Mouse (Mus musculus) gastrocnemius, postnatal 14 days (tissue): ENCODE data around the gene Ttc34. TPM values are rescaled to one million over a fixed set of nuclear protein-coding genes. Genes with fewer than 3 reads are reported as not detected.

Experiments used
- DNase-seq: peaks from one replicate; pipeline ENCODE4 v3.0.0; 2021; ENCODE audit warnings: mixed read lengths
- intact Hi-C: fragments of 180-260 bp; cut with DNase I; formaldehyde crosslinking; loops from one replicate; pipeline ENCODE4 v1.15.1; 2025; ENCODE audit warnings: low total_unique reads
- total RNA-seq, 2 experiments: library from RNA; stranded (reverse); gene quantifications; 2 replicates each; pipeline ENCODE4 v1.2.3; 2021

Gene Ttc34
- total RNA-seq, 2 experiments from 2014 or later, result not detected

GRCm38 (mm10) chr4:154855721-154856479, 18.6 kb downstream of the Ttc34 start:
- peak; percentile 79 for DNase-seq
- intact Hi-C loops, result no loop called here

GRCm38 (mm10) chr4:154856480-154856837, 19.2 kb downstream of the Ttc34 start:
- DNase-seq, result no peak
- intact Hi-C loops, result no loop called here

- no peak for DNase-seq
- intact Hi-C loops, result no loop called here
These were observed 19.6 kb downstream of the Ttc34 start for GRCm38 (mm10) chr4:154856882-154857281.

- intact Hi-C loops, result no loop called here
- DNase-seq, result no peak
These were observed 20.3 kb downstream of the Ttc34 start for GRCm38 (mm10) chr4:154857366-154858240.

- no peak for DNase-seq
- intact Hi-C loops, result no loop called here
These were observed 21.3 kb downstream of the Ttc34 start for GRCm38 (mm10) chr4:154858601-154859000.

GRCm38 (mm10) chr4:154861967-154862366, 24.7 kb downstream of the Ttc34 start:
- no peak for DNase-seq
- intact Hi-C loops, result no loop called here

- DNase-seq, result no peak
- intact Hi-C loops, result no loop called here
These were observed 26.2 kb downstream of the Ttc34 start for GRCm38 (mm10) chr4:154863436-154863935.

- peak; percentile 91 for DNase-seq
- intact Hi-C loops, result no loop called here
These were observed 27.1 kb downstream of the Ttc34 start for GRCm38 (mm10) chr4:154864271-154864771.

GRCm38 (mm10) chr4:154864961-154865760, 27.9 kb downstream of the Ttc34 start:
- DNase-seq, result no peak
- intact Hi-C loops, result no loop called here

- intact Hi-C loops, result no loop called here
These were observed 29.1 kb downstream of the Ttc34 start for GRCm38 (mm10) chr4:154866391-154866790.

GRCm38 (mm10) chr4:154867257-154867656, 30.0 kb downstream of the Ttc34 start:
- DNase-seq, result no peak
- intact Hi-C loops, result no loop called here

More at GRCm38 (mm10) chr4:154866391-154866790, 29.1 kb downstream of the Ttc34 start:
- DNase-seq, result no peak

- DNase-seq, result no peak
- intact Hi-C loops, result no loop called here
These were observed 32.2 kb downstream of the Ttc34 start, which contains the start of gene Mmel1 for GRCm38 (mm10) chr4:154869440-154869839. Gene Mmel1, plus strand, starts transcription at chr4:154869585.

GRCm38 (mm10) chr4:154870721-154871120, 33.5 kb downstream of the Ttc34 start:
- intact Hi-C loops, result loop anchor here (5.0 to 10.0 kb wide), 2 partner anchors 74 to 192 kb away; no protein-coding TSS in a partner anchor
- DNase-seq, result no peak

- intact Hi-C loops, result loop anchor here (5.0 to 10.0 kb wide), 2 partner anchors 73 to 190 kb away; no protein-coding TSS in a partner anchor
- no peak for DNase-seq
These were observed 34.5 kb downstream of the Ttc34 start for GRCm38 (mm10) chr4:154871757-154872251.

- no peak for DNase-seq
- intact Hi-C loops, result loop anchor here (5.0 to 10.0 kb wide), 2 partner anchors 72 to 189 kb away; no protein-coding TSS in a partner anchor
These were observed 35.9 kb downstream of the Ttc34 start for GRCm38 (mm10) chr4:154873186-154873585.

GRCm38 (mm10) chr4:154877864-154878548, 40.7 kb downstream of the Ttc34 start:
- peak; percentile 91 for DNase-seq
- intact Hi-C loops, result loop anchor here (5.0 to 10.0 kb wide), 2 partner anchors 34 to 67 kb away; no protein-coding TSS in a partner anchor

GRCm38 (mm10) chr4:154880730-154881129, 43.5 kb downstream of the Ttc34 start:
- DNase-seq, result peak; percentile 2
- intact Hi-C loops, result no loop called here

GRCm38 (mm10) chr4:154882014-154882659, 44.9 kb downstream of the Ttc34 start:
- intact Hi-C loops, result no loop called here
- DNase-seq, result no peak
